Comparison of ENCODE assay signal across 10 mouse cellular contexts in genomic region chr3:55415527-55415950, GRCm38 (mm10). TPM values are rescaled to one million over a fixed set of nuclear protein-coding genes. Genes with fewer than 3 reads are reported as not detected.
DNase-seq lines count a peak whose midpoint lies in the region; ATAC-seq lines count a peak whose summit lies in the region.
"Had no signal": no experiment of that assay in that cellular context is flagged by ENCODE, and none has a peak within 500 bp of the region (broad histone marks: within the 10 kb centered on the region; RNA-seq: fewer than 3 reads in every experiment).

No protein-coding gene starts in this region.

- DNase-seq in kidney, postnatal 4 days, result peak; percentile 19 to 27
- DNase-seq in kidney, postnatal 36 days, result no peak
- DNase-seq in hindbrain, embryonic 14.5 days (ENCODE audit: low spot score), result peak; percentile 64
- DNase-seq in limb, embryonic 10.5 days (ENCODE audit: low spot score), result peak; percentile 44
- DNase-seq in right cerebral cortex, postnatal 10 days (ENCODE audit: low spot score in 2 of 2), result peak; percentile 80 to 88
- DNase-seq in urinary bladder, adult 18-20 months (ENCODE audit: low spot score in 2 of 2), result no peak
- DNase-seq in adrenal gland, postnatal 14 days, result no peak

- 21% methylated on average over 14 of the region's 14 CpGs for WGBS in embryonic facial prominence, embryonic 13.5 days
- WGBS in hindbrain, embryonic 14.5 days, result 6% methylated on average over 14 of the region's 14 CpGs
- 28% methylated on average over 14 of the region's 14 CpGs for WGBS in limb, embryonic 10.5 days

- no peaks in the 10 kb centered on the region for H3K9me3 ChIP-seq in embryonic facial prominence, embryonic 13.5 days
- no peaks in the 10 kb centered on the region for H3K9me3 ChIP-seq in hindbrain, embryonic 14.5 days (ENCODE audit: control insufficient read depth, low read length)
- no peaks in the 10 kb centered on the region for H3K9me3 ChIP-seq in limb, embryonic 10.5 days (replicated peaks)

- H3K4me1 ChIP-seq in embryonic facial prominence, embryonic 13.5 days, result peaks cover 28% of the 10 kb centered on the region
- peaks cover 31% of the 10 kb centered on the region for H3K4me1 ChIP-seq in hindbrain, embryonic 14.5 days (replicated peaks; ENCODE audit: control insufficient read depth, insufficient read depth, low read length)
- H3K4me1 ChIP-seq in limb, embryonic 10.5 days, result peaks cover 38% of the 10 kb centered on the region

- H3K9ac ChIP-seq in embryonic facial prominence, embryonic 13.5 days, result peak overlapping the region; percentile 27; the same call in 1 of the 2 replicates
- H3K9ac ChIP-seq in hindbrain, embryonic 14.5 days, result peak overlapping the region; percentile 51

- ATAC-seq in embryonic facial prominence, embryonic 13.5 days (ENCODE audit: insufficient number of reproducible peaks, insufficient read depth, low FRiP score, low TSS enrichment, low read depth), result no peak
- peak; percentile 75 for ATAC-seq in hindbrain, embryonic 14.5 days (ENCODE audit: low FRiP score)

- peak overlapping the region; percentile 47 for H3K4me2 ChIP-seq in embryonic facial prominence, embryonic 13.5 days
- H3K4me2 ChIP-seq in hindbrain, embryonic 14.5 days (replicated peaks), result peak overlapping the region; percentile 42

- peak overlapping the region; percentile 34; the same call in 1 of the 2 replicates for H3K27ac ChIP-seq in embryonic facial prominence, embryonic 13.5 days
- H3K27ac ChIP-seq in hindbrain, embryonic 14.5 days, result peak overlapping the region; percentile 92
- peak overlapping the region; percentile 88 for H3K27ac ChIP-seq in limb, embryonic 10.5 days

- no peaks in the 10 kb centered on the region for H3K36me3 ChIP-seq in embryonic facial prominence, embryonic 13.5 days
- H3K36me3 ChIP-seq in hindbrain, embryonic 14.5 days (replicated peaks; ENCODE audit: control insufficient read depth, insufficient read depth), result no peaks in the 10 kb centered on the region
- H3K36me3 ChIP-seq in limb, embryonic 10.5 days, result no peaks in the 10 kb centered on the region
- H3K36me3 ChIP-seq: G1E had no signal

- no peaks in the 10 kb centered on the region for H3K27me3 ChIP-seq in embryonic facial prominence, embryonic 13.5 days
- no peaks in the 10 kb centered on the region for H3K27me3 ChIP-seq in hindbrain, embryonic 14.5 days (ENCODE audit: control insufficient read depth, insufficient read depth, low read length)
- H3K27me3 ChIP-seq in limb, embryonic 10.5 days (ENCODE audit: low read depth, poor library complexity, severe bottlenecking), result no peaks in the 10 kb centered on the region

- H3K4me3 ChIP-seq in embryonic facial prominence, embryonic 13.5 days, result peak overlapping the region; percentile 19; the same call in 1 of the 2 replicates
- no peak overlapping the region for H3K4me3 ChIP-seq in hindbrain, embryonic 14.5 days (replicated peaks; ENCODE audit: low read length)
- no peak overlapping the region for H3K4me3 ChIP-seq in limb, embryonic 10.5 days

RNA-seq across cellular contexts. Expression of gene Gm21954, which starts 56.5 kb away (rescaled TPM):
- polyA plus RNA-seq in embryonic facial prominence, embryonic 13.5 days (2015; fragmentation: Nextera tagmentation; extraction: Ambion mirVana), result not detected in 2 replicates
- polyA plus RNA-seq in hindbrain, embryonic 14.5 days (2014; fragmentation: Nextera tagmentation; extraction: Ambion mirVana), result not detected in 2 replicates
- not detected in 2 replicates for polyA plus RNA-seq in limb, embryonic 10.5 days (2016; fragmentation: Nextera tagmentation; extraction: Ambion mirVana)
- total RNA-seq in adrenal gland, postnatal 14 days (2021), result not detected in 2 replicates
- total RNA-seq: G1E; gastrocnemius, postnatal 4 days had no signal
- polyA plus RNA-seq: G1E had no signal

Comparison
In these comparisons a context has a peak if more than half of its experiments do, and no peak if none do; other contexts are left out.
1. DNase-seq: peak in kidney, postnatal 4 days (2 of 2), hindbrain, embryonic 14.5 days (single experiment), limb, embryonic 10.5 days (single experiment) and right cerebral cortex, postnatal 10 days (2 of 2); none in kidney, postnatal 36 days (0 of 2), urinary bladder, adult 18-20 months (0 of 2) and adrenal gland, postnatal 14 days (single experiment).
2. H3K27ac ChIP-seq: peak in every context shown above with its lines; median percentile 92 in hindbrain, embryonic 14.5 days; 88 in limb, embryonic 10.5 days; 34 in embryonic facial prominence, embryonic 13.5 days.